Mouse (Mus musculus) embryonic facial prominence, embryonic 15.5 days (tissue): ENCODE measurements around the gene Nhlrc2. TPM values are rescaled to one million over a fixed set of nuclear protein-coding genes. Genes with fewer than 3 reads are reported as not detected.
A peak's percentile ranks its signal among the peaks of the same experiment; 100 is the strongest.

Source experiments
- ATAC-seq: fragments of 200-750 bp; cut with Nextera tagmentation; 2 replicates; pipeline ENCODE4 v1.8.0; 2017; ENCODE audit warnings: low read depth, moderate TSS enrichment; ENCODE audit not compliant: insufficient number of reproducible peaks, low FRiP score, low TSS enrichment
- H3K27ac ChIP-seq: fragments of 300-500 bp; sonication (generic); replicated peaks from 2 replicates; pipeline ENCODE4 v1.5.1; 2015; ENCODE audit warnings: mild to moderate bottlenecking, inconsistent platforms
- H3K27me3 ChIP-seq: fragments of 300-500 bp; sonication (generic); 2 replicates; pipeline ENCODE4 v1.6.1; 2015; ENCODE audit warnings: inconsistent platforms
- H3K36me3 ChIP-seq: fragments of 300-500 bp; sonication (generic); 2 replicates; pipeline ENCODE4 v1.6.1; 2015; ENCODE audit warnings: mild to moderate bottlenecking, inconsistent platforms
- H3K4me1 ChIP-seq: fragments of 300-500 bp; sonication (generic); 2 replicates; pipeline ENCODE4 v1.6.1; 2015; ENCODE audit warnings: inconsistent platforms
- H3K4me2 ChIP-seq: fragments of 300-500 bp; sonication (generic); replicated peaks from 2 replicates; pipeline ENCODE4 v1.6.1; 2015; ENCODE audit warnings: mild to moderate bottlenecking, inconsistent platforms
- H3K4me3 ChIP-seq: fragments of 300-500 bp; sonication (generic); replicated peaks from 2 replicates; pipeline ENCODE4 v1.5.1; 2015; ENCODE audit warnings: mild to moderate bottlenecking, inconsistent platforms
- H3K9ac ChIP-seq: fragments of 300-500 bp; sonication (generic); 2 replicates; pipeline ENCODE4 v1.6.1; 2015; ENCODE audit warnings: inconsistent platforms
- H3K9me3 ChIP-seq: fragments of 300-500 bp; sonication (generic); replicated peaks from 2 replicates; pipeline ENCODE4 v1.6.1; 2016; ENCODE audit warnings: inconsistent platforms
- WGBS: fragments of 180-500 bp; shearing (Covaris S2); methylation state at CpG from one replicate; pipeline ENCODE4 v1.1.7; 2015; 5-methylcytosine and 5-hydroxymethylcytosine counted together
- polyA plus RNA-seq: library from polyadenylated mRNA; unstranded; fragments of >200 nt; fragmentation: Nextera tagmentation; extraction: Ambion mirVana; gene quantifications from 2 replicates; pipeline ENCODE4 v1.2.1, GENCODE M21; 2015

Nhlrc2 gene
- polyA plus RNA-seq, 1 experiment from 2014 or later: 14.2 TPM

DNA sequence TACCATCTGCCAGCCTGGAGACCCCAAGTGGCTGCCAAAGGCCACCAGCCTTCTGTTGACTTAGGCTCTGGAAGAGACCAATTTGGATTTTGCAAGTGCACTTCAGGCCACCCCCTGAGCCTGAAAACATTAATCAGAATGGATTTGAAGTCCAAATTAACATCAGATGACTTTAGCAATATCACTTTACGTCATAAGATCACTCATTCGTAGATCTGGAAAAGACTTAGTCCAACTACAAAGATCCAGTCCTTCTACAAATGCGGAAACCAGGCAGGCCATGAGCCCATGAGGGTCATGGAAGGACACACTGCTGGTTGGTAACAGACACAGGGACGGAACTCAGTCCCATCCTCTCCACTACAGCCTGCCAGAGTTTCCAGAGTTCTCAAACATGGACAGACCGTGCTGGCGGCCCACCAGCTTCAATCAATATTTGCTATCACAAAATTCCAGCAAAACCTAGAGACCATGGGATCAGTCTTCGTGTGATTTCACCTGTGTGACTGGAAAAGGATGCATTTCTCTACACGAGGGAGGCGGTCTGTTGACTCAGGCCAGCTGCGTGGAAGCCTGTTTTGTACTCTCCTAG, 79.9 kb downstream of the Nhlrc2 start:
- ATAC-seq: no peak
- no peaks in the 10 kb centered on the region for H3K27me3 ChIP-seq
- H3K27ac ChIP-seq: no peak overlapping the region
- H3K9me3 ChIP-seq: no peaks in the 10 kb centered on the region
- no peaks in the 10 kb centered on the region for H3K4me1 ChIP-seq
- H3K9ac ChIP-seq: no peak overlapping the region
- H3K4me2 ChIP-seq: no peak overlapping the region
- 79% methylated on average over 10 of the region's 10 CpGs for WGBS
- H3K36me3 ChIP-seq: no peaks in the 10 kb centered on the region
- H3K4me3 ChIP-seq: no peak overlapping the region

DNA sequence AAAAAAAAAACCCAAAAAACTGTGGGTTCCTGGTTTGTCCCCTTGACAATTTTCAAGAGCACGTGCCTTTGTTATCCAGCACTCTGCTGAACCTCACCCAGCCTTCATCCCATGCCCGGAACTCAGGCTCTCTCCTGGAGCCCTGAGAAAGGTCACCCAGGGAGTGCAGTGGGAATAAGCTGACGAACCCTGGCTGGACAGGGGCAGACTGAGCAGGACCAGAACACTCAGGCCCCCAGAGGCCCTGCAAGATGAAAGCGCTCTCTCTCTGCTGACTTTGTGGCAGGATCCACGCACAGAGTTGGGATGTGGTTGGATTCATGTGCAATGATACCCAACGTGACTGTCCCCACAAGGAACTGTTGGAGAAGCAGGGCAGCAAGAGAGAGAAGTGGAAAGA, 81.6 kb downstream of the Nhlrc2 start:
- no peaks in the 10 kb centered on the region for H3K27me3 ChIP-seq
- H3K4me3 ChIP-seq: no peak overlapping the region
- H3K4me1 ChIP-seq: no peaks in the 10 kb centered on the region
- H3K36me3 ChIP-seq: no peaks in the 10 kb centered on the region
- WGBS: 74% methylated on average over 6 of the region's 6 CpGs
- no peaks in the 10 kb centered on the region for H3K9me3 ChIP-seq
- H3K27ac ChIP-seq: no peak overlapping the region
- no peak overlapping the region for H3K4me2 ChIP-seq
- ATAC-seq: no peak
- H3K9ac ChIP-seq: no peak overlapping the region

DNA sequence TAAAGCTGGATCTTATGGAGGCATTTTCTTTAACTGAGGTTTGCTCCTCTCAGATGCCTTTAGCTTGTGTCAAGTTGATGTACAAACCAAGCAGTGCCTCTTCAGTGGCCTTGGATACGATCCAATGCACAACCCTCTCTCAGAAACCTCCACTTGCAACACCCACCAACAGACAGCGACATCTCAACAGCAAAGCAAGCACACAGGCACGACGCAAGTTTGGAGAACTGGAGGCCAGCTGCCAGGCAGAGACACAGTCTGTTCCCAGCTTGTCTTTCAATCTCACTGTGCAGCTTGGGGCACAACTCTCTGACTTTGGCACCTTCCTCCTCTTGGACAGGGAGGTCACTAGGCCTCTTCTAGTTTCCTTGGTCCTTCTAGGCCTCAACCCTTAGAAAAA, 83.0 kb downstream of the Nhlrc2 start:
- WGBS: 71% methylated on average over 4 of the region's 4 CpGs
- no peak overlapping the region for H3K4me3 ChIP-seq
- H3K9ac ChIP-seq: no peak overlapping the region
- no peaks in the 10 kb centered on the region for H3K4me1 ChIP-seq
- no peak overlapping the region; the same call in 1 of the 2 replicates for H3K27ac ChIP-seq
- H3K9me3 ChIP-seq: no peaks in the 10 kb centered on the region
- H3K4me2 ChIP-seq: no peak overlapping the region
- no peaks in the 10 kb centered on the region for H3K36me3 ChIP-seq
- no peaks in the 10 kb centered on the region for H3K27me3 ChIP-seq
- no peak for ATAC-seq

DNA sequence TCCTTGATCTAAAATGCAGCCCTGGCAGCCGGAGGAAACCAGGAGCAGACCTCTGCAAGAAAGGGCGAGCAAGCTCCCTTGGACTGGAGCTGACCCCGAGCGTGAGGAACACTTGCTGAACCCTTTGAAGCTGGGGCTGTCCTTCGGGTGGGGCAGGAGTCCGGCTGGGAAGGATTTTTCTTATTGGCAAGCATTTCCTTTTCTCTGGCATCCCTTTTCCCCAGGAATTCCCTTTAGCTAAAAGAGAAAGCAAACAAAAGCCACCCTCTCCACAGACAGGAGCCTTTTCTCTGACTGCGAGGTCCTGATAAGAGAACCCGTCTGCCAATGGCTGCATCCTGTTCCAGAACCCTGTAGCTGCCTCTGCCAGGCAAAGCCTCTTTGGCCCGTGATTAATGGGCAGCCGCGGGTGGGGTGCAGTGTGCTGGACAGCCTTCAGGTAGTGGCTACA, 83.4 kb downstream of the Nhlrc2 start:
- no peaks in the 10 kb centered on the region for H3K9me3 ChIP-seq
- H3K4me2 ChIP-seq: no peak overlapping the region
- ATAC-seq: no peak
- no peak overlapping the region for H3K4me3 ChIP-seq
- no peaks in the 10 kb centered on the region for H3K4me1 ChIP-seq
- H3K27ac ChIP-seq: no peak overlapping the region; the same call in 1 of the 2 replicates
- no peaks in the 10 kb centered on the region for H3K36me3 ChIP-seq
- no peak overlapping the region for H3K9ac ChIP-seq
- WGBS: 67% methylated on average over 11 of the region's 11 CpGs
- H3K27me3 ChIP-seq: no peaks in the 10 kb centered on the region

DNA sequence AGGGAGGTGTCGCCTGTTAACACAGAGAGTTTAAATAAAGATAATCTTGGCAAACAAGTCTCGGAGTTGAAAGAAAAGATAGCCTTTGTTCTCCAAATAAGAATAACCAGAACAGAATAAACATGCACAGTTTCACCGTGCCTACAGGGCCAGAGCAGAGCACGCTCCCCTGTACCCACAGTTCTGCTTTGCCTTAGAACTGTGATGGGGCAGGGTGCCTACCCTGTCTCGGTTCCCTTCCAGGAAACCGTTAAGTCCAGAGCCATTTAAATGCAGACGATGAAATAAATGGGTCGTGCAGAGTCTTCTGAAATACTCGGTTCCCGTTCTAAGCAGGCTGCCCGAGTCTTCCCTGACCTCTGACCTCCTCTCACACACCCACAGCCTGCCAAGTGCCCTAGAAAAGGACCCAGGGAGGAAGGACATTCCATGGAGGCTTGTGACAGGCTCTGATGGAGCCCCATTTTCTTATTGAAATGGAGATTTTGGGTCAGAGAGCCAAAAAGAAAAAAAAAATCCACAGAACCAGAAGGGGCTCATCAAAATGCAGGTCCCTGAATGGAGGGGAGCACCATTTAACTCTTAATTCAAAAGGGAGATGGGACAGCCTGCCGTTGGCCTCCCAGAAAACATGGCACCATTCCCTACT, 89.1 kb downstream of the Nhlrc2 start:
- no peak overlapping the region for H3K9ac ChIP-seq
- 64% methylated on average over 12 of the region's 12 CpGs for WGBS
- H3K4me3 ChIP-seq: no peak overlapping the region
- ATAC-seq: no peak
- no peaks in the 10 kb centered on the region for H3K9me3 ChIP-seq
- H3K27me3 ChIP-seq: no peaks in the 10 kb centered on the region
- H3K4me2 ChIP-seq: no peak overlapping the region
- no peaks in the 10 kb centered on the region for H3K36me3 ChIP-seq
- no peaks in the 10 kb centered on the region for H3K4me1 ChIP-seq
- no peak overlapping the region for H3K27ac ChIP-seq

DNA sequence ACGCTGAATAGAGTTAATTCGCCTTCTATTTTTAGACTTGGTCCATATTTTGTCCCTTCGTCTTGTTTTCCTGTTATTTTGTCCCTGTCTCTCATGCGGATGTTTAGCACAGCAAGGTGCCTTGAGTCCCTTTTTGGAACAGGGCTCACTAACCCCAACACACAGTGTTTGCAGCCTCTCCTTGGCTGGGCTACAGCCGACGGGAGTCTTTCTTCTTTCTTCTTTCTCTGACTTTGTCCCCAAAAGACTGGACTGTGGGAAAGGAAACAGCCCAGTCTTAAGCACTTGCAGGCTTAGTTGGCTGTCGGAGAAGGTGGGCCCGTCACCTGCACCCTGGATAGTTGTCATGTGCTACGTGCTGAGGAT, 89.6 kb downstream of the Nhlrc2 start:
- no peaks in the 10 kb centered on the region for H3K9me3 ChIP-seq
- H3K27ac ChIP-seq: no peak overlapping the region
- no peak for ATAC-seq
- no peaks in the 10 kb centered on the region for H3K4me1 ChIP-seq
- WGBS: 85% methylated on average over 9 of the region's 9 CpGs
- no peaks in the 10 kb centered on the region for H3K27me3 ChIP-seq
- no peak overlapping the region for H3K9ac ChIP-seq
- no peak overlapping the region for H3K4me2 ChIP-seq
- no peak overlapping the region for H3K4me3 ChIP-seq
- H3K36me3 ChIP-seq: no peaks in the 10 kb centered on the region

DNA sequence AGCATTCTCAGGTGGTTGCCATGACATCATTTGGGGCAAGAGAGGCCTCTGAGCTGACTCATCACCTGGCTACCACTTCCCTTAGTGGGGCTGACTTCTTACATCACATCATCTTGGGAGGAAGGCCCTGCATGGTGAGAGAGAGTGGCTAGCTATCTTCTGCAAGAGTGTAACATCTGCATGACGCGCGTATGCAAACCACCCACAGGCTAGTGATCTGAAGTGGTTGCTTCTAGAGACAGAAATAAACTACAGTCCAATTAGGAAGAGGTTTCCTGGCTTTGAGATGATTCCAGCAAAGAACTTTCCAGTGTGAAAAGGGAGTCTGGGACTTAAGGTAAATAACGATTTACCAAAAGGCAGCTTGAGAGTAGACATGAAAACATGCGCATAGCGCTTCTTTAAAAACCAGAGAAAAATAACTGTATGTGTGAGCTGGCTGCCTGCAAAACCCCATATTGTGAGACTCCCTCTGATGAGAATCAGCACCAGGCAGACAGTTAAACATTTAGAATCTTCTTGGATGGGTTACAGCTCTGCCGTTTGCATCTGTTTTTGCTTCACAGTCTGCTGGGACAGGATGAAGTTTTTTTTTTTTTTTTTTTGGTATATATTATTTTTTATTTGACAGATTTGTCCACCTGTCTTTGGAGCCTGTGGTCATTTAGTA, 99.5 kb downstream of the Nhlrc2 start:
- H3K36me3 ChIP-seq: no peaks in the 10 kb centered on the region
- H3K9me3 ChIP-seq: no peaks in the 10 kb centered on the region
- WGBS: 48% methylated on average over 7 of the region's 7 CpGs
- no peak overlapping the region for H3K4me2 ChIP-seq
- H3K27ac ChIP-seq: peak overlapping the region; percentile 24; the same call in 1 of the 2 replicates
- ATAC-seq: no peak
- no peaks in the 10 kb centered on the region for H3K27me3 ChIP-seq
- peaks cover 20% of the 10 kb centered on the region for H3K4me1 ChIP-seq
- H3K9ac ChIP-seq: no peak overlapping the region
- H3K4me3 ChIP-seq: no peak overlapping the region

DNA sequence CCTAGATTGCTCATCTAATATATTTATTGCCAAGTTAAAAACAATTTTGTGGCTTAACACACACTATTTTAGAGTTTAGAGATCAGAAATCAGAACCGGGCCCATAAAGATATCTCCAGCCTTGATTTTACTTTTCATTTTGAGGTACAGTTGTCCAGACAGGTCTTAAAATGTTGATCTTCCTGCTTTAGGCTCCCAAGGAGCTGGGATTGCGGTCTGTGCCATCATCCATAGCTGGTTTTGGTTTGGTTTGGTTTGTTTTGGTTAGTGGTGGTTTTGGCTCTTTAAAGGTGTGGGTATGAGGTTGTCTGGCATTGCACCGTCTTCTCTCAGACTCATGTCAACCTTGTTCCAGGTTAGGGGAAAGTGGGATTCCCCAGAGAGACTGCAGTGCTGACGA, 103.2 kb downstream of the Nhlrc2 start:
- peak overlapping the region; percentile 29; the same call in 1 of the 2 replicates for H3K27ac ChIP-seq
- 69% methylated on average over 4 of the region's 4 CpGs for WGBS

DNA sequence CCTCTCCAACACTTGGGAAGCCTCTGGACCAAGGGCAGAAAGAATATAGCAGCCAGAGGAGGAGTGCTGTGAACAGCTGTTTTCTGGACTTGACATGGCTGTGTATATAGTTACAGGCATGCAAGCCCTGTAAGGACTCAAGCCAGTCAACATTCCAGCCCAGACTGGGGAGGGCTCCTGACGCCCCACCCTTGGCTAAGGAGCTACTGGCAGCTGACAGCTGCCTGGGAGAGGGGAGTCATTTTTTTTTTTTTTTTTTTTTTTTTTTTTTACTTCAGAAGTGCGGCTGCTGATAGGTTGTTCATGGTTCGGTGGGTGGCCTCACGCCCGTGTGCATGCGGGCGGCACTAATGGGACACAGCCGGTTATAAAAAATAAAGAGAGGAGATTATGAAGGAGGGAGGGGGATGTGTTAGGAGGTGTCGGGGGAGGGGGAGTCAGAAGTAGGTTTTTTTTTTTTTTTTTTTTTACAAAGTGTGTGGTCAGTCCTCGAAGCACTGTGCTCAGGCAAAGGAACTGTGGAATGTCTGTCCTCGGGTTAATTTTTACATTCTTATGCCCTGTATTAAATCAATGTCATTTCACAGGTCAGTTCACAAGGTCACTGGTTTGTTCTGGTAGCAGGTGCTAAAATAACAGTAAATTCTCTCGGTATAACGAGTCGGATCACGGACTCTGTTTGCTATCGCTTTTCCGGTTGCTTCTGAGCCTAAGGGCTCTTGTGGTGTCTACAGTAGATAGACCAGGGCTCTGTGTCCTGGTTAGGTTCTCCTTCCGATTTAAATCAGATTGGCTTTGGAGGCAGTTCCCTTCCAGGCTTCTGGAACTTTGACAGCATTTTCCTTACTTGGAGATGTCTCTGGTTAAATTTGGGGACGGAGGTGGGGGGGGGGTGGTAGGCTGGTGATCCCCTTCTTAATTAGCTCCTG, 104.2 kb downstream of the Nhlrc2 start:
- H3K9ac ChIP-seq: no peak overlapping the region
- H3K27me3 ChIP-seq: no peaks in the 10 kb centered on the region
- 0 out of 2 replicates have a peak overlapping the region, but pooled peaks have one; percentile 7 for H3K4me3 ChIP-seq
- 12% methylated on average over 19 of the region's 19 CpGs for WGBS
- peak overlapping the region; percentile 29; the same call in 1 of the 2 replicates for H3K27ac ChIP-seq
- peaks cover 24% of the 10 kb centered on the region for H3K4me1 ChIP-seq
- H3K36me3 ChIP-seq: no peaks in the 10 kb centered on the region
- peak overlapping the region; percentile 39 for H3K4me2 ChIP-seq
- H3K9me3 ChIP-seq: no peaks in the 10 kb centered on the region
- ATAC-seq: peak; percentile 86

More for the DNA sequence above, 103.2 kb downstream of the Nhlrc2 start:
- Histone ChIP-seq H3K4me1 (peaks cover 27% of the 10 kb centered on the region), H3K36me3 (no peaks in the 10 kb centered on the region), H3K4me2 (no peak overlapping the region), H3K9me3 (no peaks in the 10 kb centered on the region), H3K4me3 (no peak overlapping the region), H3K9ac (no peak overlapping the region), H3K27me3 (no peaks in the 10 kb centered on the region)
- ATAC-seq: no peak
